Mouse (Mus musculus) heart, embryonic 11.5 days (tissue): ENCODE data around the gene Gdpd1. TPM values are rescaled to one million over a fixed set of nuclear protein-coding genes. Genes with fewer than 3 reads are reported as not detected.
A peak's percentile ranks its signal among the peaks of the same experiment; 100 is the strongest.

Source experiments
- ATAC-seq: fragments of 200-750 bp; cut with Nextera tagmentation; replicated peaks from 2 replicates; pipeline ENCODE4 v1.8.0; 2017; ENCODE audit warnings: moderate library complexity; ENCODE audit not compliant: insufficient number of reproducible peaks, low FRiP score, low TSS enrichment
- H3K27ac ChIP-seq: fragments of 300-500 bp; sonication (generic); 2 replicates; pipeline ENCODE4 v1.5.1; 2014; ENCODE audit warnings: mild to moderate bottlenecking, low read depth, low read length
- H3K27me3 ChIP-seq: fragments of 300-500 bp; sonication (generic); 2 replicates; pipeline ENCODE4 v1.6.1; 2014; ENCODE audit warnings: mild to moderate bottlenecking, low read length, mixed read lengths; ENCODE audit not compliant: control insufficient read depth, insufficient read depth
- H3K36me3 ChIP-seq: fragments of 300-500 bp; sonication (generic); 2 replicates; pipeline ENCODE4 v1.6.1; 2014; ENCODE audit warnings: mild to moderate bottlenecking, low read length, moderate library complexity, mixed read lengths; ENCODE audit not compliant: control insufficient read depth, insufficient read depth
- H3K4me1 ChIP-seq: fragments of 300-500 bp; sonication (generic); 2 replicates; pipeline ENCODE4 v1.6.1; 2014; ENCODE audit warnings: low read length; ENCODE audit not compliant: control insufficient read depth, insufficient read depth
- H3K4me2 ChIP-seq: fragments of 300-500 bp; sonication (generic); 2 replicates; pipeline ENCODE4 v1.6.1; 2014; ENCODE audit warnings: mild to moderate bottlenecking, moderate library complexity
- H3K4me3 ChIP-seq: fragments of 300-500 bp; sonication (generic); 2 replicates; pipeline ENCODE4 v1.5.1; 2014; ENCODE audit warnings: low read depth, low read length
- H3K9ac ChIP-seq: fragments of 300-500 bp; sonication (generic); 2 replicates; pipeline ENCODE4 v1.6.1; 2014; ENCODE audit warnings: mild to moderate bottlenecking, low read depth, low read length, moderate library complexity
- H3K9me3 ChIP-seq: fragments of 300-500 bp; sonication (generic); replicated peaks from 2 replicates; pipeline ENCODE4 v1.6.1; 2016; ENCODE audit warnings: low read length; ENCODE audit not compliant: control insufficient read depth
- WGBS: fragments of 180-500 bp; shearing (Covaris S2); extraction: QIAGEN DNeasy Blood & Tissue Kit; methylation state at CpG from one replicate; pipeline ENCODE4 v1.1.7; 2014; ENCODE audit not compliant: insufficient replicate concordance; 5-methylcytosine and 5-hydroxymethylcytosine counted together
- polyA plus RNA-seq: library from polyadenylated mRNA; unstranded; fragments of >200 nt; fragmentation: Nextera tagmentation; extraction: Ambion mirVana; gene quantifications from 2 replicates; pipeline ENCODE4 v1.2.1, GENCODE M21; 2014

Gdpd1 gene
- polyA plus RNA-seq, 1 experiment from 2014 or later = 20.6 TPM

DNA sequence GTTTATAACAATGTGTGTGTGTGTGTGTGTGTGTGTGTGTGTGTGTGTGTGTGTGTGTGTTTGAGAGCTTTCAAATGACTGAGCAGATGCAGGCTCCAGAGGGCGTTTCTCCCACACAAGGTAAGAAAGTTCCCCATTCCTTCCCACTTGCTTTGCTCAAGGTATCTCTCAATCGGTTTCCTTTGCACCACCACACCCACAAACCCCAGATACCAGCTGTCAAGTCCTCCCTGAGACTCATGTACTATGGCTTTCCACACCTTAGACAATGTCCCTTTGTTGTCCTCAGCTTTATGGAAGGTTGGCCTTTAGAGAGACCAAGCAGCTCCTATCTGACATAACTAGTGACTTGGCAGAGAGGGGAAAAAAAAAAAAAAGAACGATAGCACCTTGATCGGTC is 51.1 kb downstream of the Gdpd1 start:
- Histone ChIP-seq H3K4me3 (no peak overlapping the region), H3K4me2 (no peak overlapping the region), H3K9ac (no peak overlapping the region), H3K4me1 (no peaks in the 10 kb centered on the region), H3K36me3 (no peaks in the 10 kb centered on the region), H3K27ac (no peak overlapping the region), H3K9me3 (no peaks in the 10 kb centered on the region), H3K27me3 (no peaks in the 10 kb centered on the region)
- 61% methylated on average over 4 of the region's 4 CpGs for WGBS
- ATAC-seq = no peak

DNA sequence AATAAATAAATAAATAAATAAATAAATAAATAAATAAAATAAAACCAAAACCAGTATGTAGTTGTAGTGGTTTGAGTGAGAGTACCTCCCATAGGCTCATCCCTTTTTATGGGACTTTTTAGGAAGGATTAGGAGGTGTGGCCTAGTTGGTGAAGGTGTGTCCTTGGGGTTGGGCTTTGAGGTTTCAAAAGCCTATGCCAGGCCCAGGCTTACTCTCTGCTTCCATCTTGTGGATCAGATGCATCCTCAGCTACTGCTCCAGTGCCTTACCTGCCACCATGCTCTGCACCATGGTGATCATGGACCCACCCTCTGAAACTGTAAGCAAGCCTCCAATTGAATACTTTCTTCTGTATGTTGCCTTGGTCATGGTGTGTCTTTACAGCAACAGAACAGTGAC is 52.3 kb downstream of the Gdpd1 start:
- Histone ChIP-seq H3K9ac (no peak overlapping the region), H3K4me1 (no peaks in the 10 kb centered on the region)

GRCm38 (mm10) chr11:87020449-87020848 is 53.4 kb downstream of the Gdpd1 start:
- H3K4me3 ChIP-seq = no peak overlapping the region
- no peak overlapping the region for H3K27ac ChIP-seq
- H3K9ac ChIP-seq = no peak overlapping the region
- no peaks in the 10 kb centered on the region for H3K4me1 ChIP-seq
- H3K36me3 ChIP-seq = no peaks in the 10 kb centered on the region
- WGBS = 78% methylated on average over 5 of the region's 5 CpGs
- H3K27me3 ChIP-seq = no peaks in the 10 kb centered on the region
- ATAC-seq = no peak
- H3K4me2 ChIP-seq = no peak overlapping the region
- no peaks in the 10 kb centered on the region for H3K9me3 ChIP-seq

More for the DNA sequence above, 52.3 kb downstream of the Gdpd1 start:
- Histone ChIP-seq H3K27me3 (no peaks in the 10 kb centered on the region), H3K36me3 (no peaks in the 10 kb centered on the region), H3K9me3 (no peaks in the 10 kb centered on the region), H3K4me3 (no peak overlapping the region), H3K4me2 (no peak overlapping the region), H3K27ac (no peak overlapping the region)
- ATAC-seq = no peak

- Histone ChIP-seq H3K4me1 (no peaks in the 10 kb centered on the region), H3K9me3 (no peaks in the 10 kb centered on the region), H3K4me2 (no peak overlapping the region), H3K9ac (no peak overlapping the region), H3K4me3 (no peak overlapping the region), H3K36me3 (no peaks in the 10 kb centered on the region), H3K27me3 (no peaks in the 10 kb centered on the region), H3K27ac (no peak overlapping the region)
- ATAC-seq = no peak
- 78% methylated on average over 8 of the region's 8 CpGs for WGBS
These were observed 54.4 kb downstream of the Gdpd1 start for GRCm38 (mm10) chr11:87019431-87019830.

DNA sequence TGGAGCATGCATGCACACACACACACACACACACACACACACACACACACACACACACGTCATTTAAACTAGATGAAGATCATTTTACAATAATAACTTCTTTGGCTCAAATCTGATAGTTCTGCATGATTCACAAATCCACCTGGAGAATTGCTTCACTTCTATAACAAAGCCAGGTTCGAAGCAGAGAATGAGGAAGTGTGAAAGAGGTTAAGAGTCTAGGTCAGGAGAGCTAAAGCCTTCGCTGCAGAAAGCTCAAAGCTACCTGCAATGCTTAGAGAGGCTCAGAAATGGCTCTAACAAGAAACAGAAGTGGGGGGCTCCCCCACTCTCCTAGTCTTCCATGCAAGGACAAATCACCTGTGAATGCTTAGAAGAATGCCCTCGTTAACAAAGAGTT is 55.8 kb downstream of the Gdpd1 start:
- H3K27me3 ChIP-seq = no peaks in the 10 kb centered on the region
- 69% methylated on average over 4 of the region's 4 CpGs for WGBS
- H3K4me2 ChIP-seq = no peak overlapping the region
- no peak overlapping the region for H3K27ac ChIP-seq
- H3K4me1 ChIP-seq = no peaks in the 10 kb centered on the region
- no peaks in the 10 kb centered on the region for H3K36me3 ChIP-seq
- no peak overlapping the region for H3K4me3 ChIP-seq
- H3K9ac ChIP-seq = no peak overlapping the region
- no peaks in the 10 kb centered on the region for H3K9me3 ChIP-seq
- no peak for ATAC-seq

- Histone ChIP-seq H3K9me3 (no peaks in the 10 kb centered on the region), H3K27ac (no peak overlapping the region), H3K4me1 (no peaks in the 10 kb centered on the region), H3K9ac (no peak overlapping the region), H3K4me2 (no peak overlapping the region), H3K27me3 (no peaks in the 10 kb centered on the region), H3K4me3 (no peak overlapping the region), H3K36me3 (no peaks in the 10 kb centered on the region)
- WGBS = 54% methylated on average over 3 of the region's 3 CpGs
- no peak for ATAC-seq
These were observed 58.2 kb downstream of the Gdpd1 start for GRCm38 (mm10) chr11:87015691-87016090.

DNA sequence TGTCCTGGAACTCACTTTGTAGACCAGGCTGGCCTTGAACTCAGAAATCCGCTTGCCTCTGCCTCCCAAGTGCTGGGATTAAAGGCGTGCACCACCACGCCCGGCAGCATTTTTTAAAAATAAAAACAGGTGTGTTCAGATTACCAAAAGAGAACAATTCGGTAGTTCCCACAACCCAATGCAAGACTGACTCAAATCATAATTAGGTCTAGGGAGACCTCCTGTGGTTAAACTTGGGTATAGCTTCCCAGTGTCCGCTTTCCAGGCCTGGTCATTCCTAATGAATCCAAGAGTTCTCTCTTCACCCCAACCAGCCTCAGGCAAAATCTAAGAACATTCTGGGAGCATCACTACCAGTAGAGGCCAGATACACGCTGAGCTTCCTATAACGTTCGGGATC is 63.4 kb downstream of the Gdpd1 start:
- no peaks in the 10 kb centered on the region for H3K36me3 ChIP-seq
- no peak overlapping the region for H3K27ac ChIP-seq
- no peak overlapping the region for H3K4me3 ChIP-seq
- no peak overlapping the region for H3K9ac ChIP-seq
- H3K4me2 ChIP-seq = no peak overlapping the region
- 23% methylated on average over 9 of the region's 9 CpGs for WGBS
- no peak for ATAC-seq
- H3K27me3 ChIP-seq = no peaks in the 10 kb centered on the region
- no peaks in the 10 kb centered on the region for H3K9me3 ChIP-seq
- no peaks in the 10 kb centered on the region for H3K4me1 ChIP-seq

DNA sequence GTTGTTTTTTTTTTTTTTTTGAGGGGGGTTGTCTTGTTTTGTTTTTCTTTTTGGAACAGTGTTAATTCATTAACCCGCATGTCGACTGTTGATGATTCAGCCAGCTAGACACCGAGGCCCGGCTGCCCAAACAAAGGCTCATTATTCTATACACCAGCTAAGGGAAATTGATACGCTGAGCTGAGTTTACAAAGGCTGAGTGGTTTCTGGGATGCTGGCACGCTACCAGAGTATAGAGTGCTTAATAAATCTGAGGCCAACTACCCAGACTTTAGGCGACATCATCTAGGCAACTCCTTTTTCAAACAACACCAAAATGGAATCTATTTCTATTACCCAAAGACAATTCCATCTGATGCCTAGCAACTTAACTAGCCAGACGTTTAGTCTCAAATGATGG is 66.5 kb downstream of the Gdpd1 start:
- no peak for ATAC-seq
- no peak overlapping the region for H3K4me3 ChIP-seq
- no peak overlapping the region for H3K4me2 ChIP-seq
- no peak overlapping the region for H3K27ac ChIP-seq
- no peaks in the 10 kb centered on the region for H3K9me3 ChIP-seq
- 57% methylated on average over 8 of the region's 8 CpGs for WGBS
- no peak overlapping the region for H3K9ac ChIP-seq
- peaks cover 3% of the 10 kb centered on the region; the same call in 1 of the 2 replicates for H3K4me1 ChIP-seq
- H3K36me3 ChIP-seq = no peaks in the 10 kb centered on the region
- H3K27me3 ChIP-seq = no peaks in the 10 kb centered on the region

GRCm38 (mm10) chr11:87004960-87005755 is 68.7 kb downstream of the Gdpd1 start:
- Histone ChIP-seq H3K9me3 (no peaks in the 10 kb centered on the region), H3K27ac (peak overlapping the region; percentile 29), H3K27me3 (no peaks in the 10 kb centered on the region), H3K9ac (no peak overlapping the region), H3K4me2 (no peak overlapping the region), H3K4me1 (peaks cover 6% of the 10 kb centered on the region; the same call in 1 of the 2 replicates), H3K4me3 (no peak overlapping the region), H3K36me3 (no peaks in the 10 kb centered on the region)
- no peak for ATAC-seq
- 52% methylated on average over 12 of the region's 12 CpGs for WGBS
